Mouse (Mus musculus): ENCODE data around the gene Ap3b1.

DNA sequence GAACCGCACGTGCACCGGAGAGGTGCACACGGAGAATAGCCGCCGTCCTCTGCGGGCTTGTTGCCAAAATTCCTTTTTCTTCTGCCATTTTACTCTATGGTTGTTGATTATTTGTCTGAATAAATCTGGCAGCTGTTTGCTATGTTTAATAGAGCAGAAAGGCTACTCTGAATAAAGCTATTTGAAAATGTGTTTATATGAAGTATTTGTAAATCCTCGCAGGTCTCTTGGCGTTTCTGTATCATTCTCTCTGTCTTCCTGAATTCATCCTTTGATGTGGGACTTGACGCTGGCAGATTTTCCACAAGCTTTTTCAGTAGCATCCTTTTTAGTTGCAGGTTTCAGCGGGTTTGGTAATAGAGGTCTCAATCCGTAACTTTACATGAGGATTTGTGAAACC is 185.5 kb downstream of the Ap3b1 start:
- TF ChIP-seq CTCF (IDR thresholded peaks at IDR 0.05; ENCODE audit: low read depth, low read length) (no peak), POLR2A (IDR thresholded peaks at IDR 0.05; ENCODE audit: insufficient read depth, low read length) (no peak)
